In the genomic region with DNA sequence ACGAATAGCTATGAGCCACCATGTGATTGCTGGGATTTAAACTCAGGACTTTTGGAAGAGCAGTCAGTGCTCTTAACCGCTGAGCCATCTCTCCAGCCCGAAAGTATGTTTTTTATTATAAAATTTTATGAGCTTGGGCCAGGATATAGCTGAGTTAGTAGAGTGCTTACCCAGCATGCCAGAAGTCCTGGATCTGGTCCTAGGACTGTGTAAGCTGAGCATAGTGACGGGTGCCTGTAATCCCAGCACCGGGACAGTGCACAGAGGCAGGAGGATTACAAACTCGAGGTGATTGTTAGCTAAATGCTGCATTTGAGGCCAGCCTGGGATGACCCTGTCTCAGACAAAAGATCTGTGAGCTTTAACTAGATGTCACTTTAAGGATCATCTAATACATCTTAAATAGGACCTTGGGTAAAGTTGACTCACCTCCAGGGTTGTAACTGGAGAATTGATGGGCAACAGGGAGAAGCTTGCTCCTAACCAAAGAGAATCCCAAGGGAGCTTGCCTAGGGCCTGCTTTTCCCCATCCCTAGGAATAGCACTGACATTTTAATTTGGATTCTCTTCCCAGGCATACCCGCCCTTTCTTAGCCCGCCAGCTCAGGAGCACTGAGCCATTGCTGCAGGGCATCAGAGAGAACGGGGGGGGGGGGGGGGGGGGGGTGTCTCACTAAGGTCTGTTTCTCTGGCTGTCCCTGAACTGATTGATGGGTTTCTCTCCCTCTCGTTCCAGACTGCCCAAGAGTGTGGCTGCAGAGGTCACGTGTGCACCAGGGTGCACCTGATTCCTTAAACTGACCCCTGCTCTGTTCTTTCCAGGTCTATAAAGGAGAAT, we compare ENCODE assay signal across 16 mouse cellular contexts. TPM values are rescaled to one million over a fixed set of nuclear protein-coding genes. Genes with fewer than 3 reads are reported as not detected.
A peak's percentile ranks its signal among the peaks of the same experiment; 100 is the strongest.
DNase-seq lines count a peak whose midpoint lies in the region; ATAC-seq lines count a peak whose summit lies in the region.
"Had no signal": no experiment of that assay in that cellular context is flagged by ENCODE, and none has a peak within 500 bp of the region (broad histone marks: within the 10 kb centered on the region; RNA-seq: fewer than 3 reads in every experiment).

No protein-coding gene starts in this region.

- H3K4me3 ChIP-seq in hindbrain, embryonic 10.5 days: no peak overlapping the region
- H3K4me3 ChIP-seq in hindbrain, embryonic 11.5 days (ENCODE audit: low read depth, low read length): no peak overlapping the region
- H3K4me3 ChIP-seq: heart, embryonic 12.5 days; hindbrain, embryonic 13.5 days; neural tube, embryonic 12.5 days had no signal

- no peak overlapping the region for H3K9ac ChIP-seq in hindbrain, embryonic 11.5 days (ENCODE audit: low read depth, low read length)
- H3K9ac ChIP-seq: heart, embryonic 12.5 days; hindbrain, embryonic 13.5 days; neural tube, embryonic 12.5 days had no signal

- H3K9me3 ChIP-seq in hindbrain, embryonic 10.5 days: no peaks in the 10 kb centered on the region
- no peaks in the 10 kb centered on the region for H3K9me3 ChIP-seq in hindbrain, embryonic 11.5 days (ENCODE audit: control insufficient read depth, low read length)
- H3K9me3 ChIP-seq: heart, embryonic 12.5 days; hindbrain, embryonic 13.5 days; neural tube, embryonic 12.5 days had no signal

- no peak overlapping the region for H3K27ac ChIP-seq in hindbrain, embryonic 10.5 days
- no peak overlapping the region for H3K27ac ChIP-seq in hindbrain, embryonic 11.5 days (ENCODE audit: low read depth, low read length)
- H3K27ac ChIP-seq: hindbrain, embryonic 13.5 days; neural tube, embryonic 12.5 days had no signal

- WGBS in hindbrain, embryonic 10.5 days: 68% methylated on average over 11 of the region's 11 CpGs
- WGBS in hindbrain, embryonic 11.5 days: 71% methylated on average over 10 of the region's 11 CpGs

- peaks cover 22% of the 10 kb centered on the region for H3K36me3 ChIP-seq in hindbrain, embryonic 10.5 days
- no peaks in the 10 kb centered on the region for H3K36me3 ChIP-seq in hindbrain, embryonic 11.5 days (ENCODE audit: control insufficient read depth, insufficient read depth, low read length)
- H3K36me3 ChIP-seq: neural tube, embryonic 12.5 days had no signal

- intact Hi-C loops in gastrocnemius, postnatal 14 days (cut with DNase I; ENCODE audit: low total_unique reads): no loop called here

- ATAC-seq in hindbrain, embryonic 11.5 days (ENCODE audit: low FRiP score): no peak

- no peaks in the 10 kb centered on the region for H3K27me3 ChIP-seq in hindbrain, embryonic 10.5 days (ENCODE audit: insufficient read depth, poor library complexity, severe bottlenecking)
- no peaks in the 10 kb centered on the region for H3K27me3 ChIP-seq in hindbrain, embryonic 11.5 days (ENCODE audit: control insufficient read depth, insufficient read depth, low read length)
- H3K27me3 ChIP-seq: heart, embryonic 12.5 days; hindbrain, embryonic 13.5 days; neural tube, embryonic 12.5 days had no signal

- DNase-seq in hindbrain, embryonic 10.5 days (ENCODE audit: low spot score): peak; percentile 9
- DNase-seq in hindbrain, embryonic 11.5 days (ENCODE audit: low spot score): no peak
- peak; percentile 29 for DNase-seq in urinary bladder, postnatal 14 days (ENCODE audit: low spot score)
- no peak for DNase-seq in urinary bladder, adult 18-20 months (ENCODE audit: low spot score in 2 of 2)
- DNase-seq in gastrocnemius, postnatal 14 days: peak; percentile 35
- no peak for DNase-seq in frontal cortex, postnatal 25 days (ENCODE audit: low spot score in 2 of 2)
- no peak for DNase-seq in testis, postnatal 14 days (ENCODE audit: low spot score)
- no peak for DNase-seq in retina, embryonic 14.5 days (ENCODE audit: low spot score)
- DNase-seq: cerebellum, postnatal 36 days; kidney, adult 18-20 months; liver; lung, postnatal 14 days had no signal

- H3K4me1 ChIP-seq in hindbrain, embryonic 10.5 days (replicated peaks): no peaks in the 10 kb centered on the region
- no peaks in the 10 kb centered on the region for H3K4me1 ChIP-seq in hindbrain, embryonic 11.5 days (replicated peaks; ENCODE audit: control insufficient read depth, insufficient read depth, low read length)
- H3K4me1 ChIP-seq: heart, embryonic 12.5 days had no signal

- H3K4me2 ChIP-seq in hindbrain, embryonic 11.5 days (replicated peaks; ENCODE audit: low read depth, low read length): no peak overlapping the region
- H3K4me2 ChIP-seq: heart, embryonic 12.5 days; hindbrain, embryonic 13.5 days; midbrain, embryonic 11.5 days; neural tube, embryonic 12.5 days had no signal

RNA-seq across cellular contexts. Expression of a gene that starts 15.8 kb away (rescaled TPM):
- 5.0 and 6.6 TPM in 2 replicates for polyA plus RNA-seq in hindbrain, embryonic 10.5 days (2016; fragmentation: Nextera tagmentation; extraction: Ambion mirVana)
- polyA plus RNA-seq in hindbrain, embryonic 11.5 days (2014; fragmentation: Nextera tagmentation; extraction: Ambion mirVana): 5.7 and 6.6 TPM in 2 replicates
- 1 to 10 TPM; 1.7 to 3.1 TPM for total RNA-seq in gastrocnemius, postnatal 14 days (2021)

RNA-seq across cellular contexts. Expression of a gene that starts 42.7 kb away (rescaled TPM):
- 23.5 and 27.3 TPM in 2 replicates for polyA plus RNA-seq in hindbrain, embryonic 10.5 days (2016; fragmentation: Nextera tagmentation; extraction: Ambion mirVana)
- polyA plus RNA-seq in hindbrain, embryonic 11.5 days (2014; fragmentation: Nextera tagmentation; extraction: Ambion mirVana): 26.2 and 28.6 TPM in 2 replicates
- total RNA-seq in gastrocnemius, postnatal 14 days (2021): 10 to 100 TPM; 46.4 to 46.9 TPM

RNA-seq across cellular contexts. Expression of a gene that starts 55.8 kb away (rescaled TPM):
- 50.0 and 50.3 TPM in 2 replicates for polyA plus RNA-seq in hindbrain, embryonic 10.5 days (2016; fragmentation: Nextera tagmentation; extraction: Ambion mirVana)
- 61.5 and 63.7 TPM in 2 replicates for polyA plus RNA-seq in hindbrain, embryonic 11.5 days (2014; fragmentation: Nextera tagmentation; extraction: Ambion mirVana)
- total RNA-seq in gastrocnemius, postnatal 14 days (2021): 10 to 100 TPM; 15.6 to 22.6 TPM

Comparison
In these comparisons a context has a peak if more than half of its experiments do, and no peak if none do; other contexts are left out.
1. DNase-seq: peak in hindbrain, embryonic 10.5 days (single experiment), urinary bladder, postnatal 14 days (single experiment) and gastrocnemius, postnatal 14 days (single experiment); none in hindbrain, embryonic 11.5 days (single experiment), urinary bladder, adult 18-20 months (0 of 2), frontal cortex, postnatal 25 days (0 of 2), testis, postnatal 14 days (single experiment) and retina, embryonic 14.5 days (single experiment).